Mouse (Mus musculus): ENCODE measurements around the gene Prima1.

DNA sequence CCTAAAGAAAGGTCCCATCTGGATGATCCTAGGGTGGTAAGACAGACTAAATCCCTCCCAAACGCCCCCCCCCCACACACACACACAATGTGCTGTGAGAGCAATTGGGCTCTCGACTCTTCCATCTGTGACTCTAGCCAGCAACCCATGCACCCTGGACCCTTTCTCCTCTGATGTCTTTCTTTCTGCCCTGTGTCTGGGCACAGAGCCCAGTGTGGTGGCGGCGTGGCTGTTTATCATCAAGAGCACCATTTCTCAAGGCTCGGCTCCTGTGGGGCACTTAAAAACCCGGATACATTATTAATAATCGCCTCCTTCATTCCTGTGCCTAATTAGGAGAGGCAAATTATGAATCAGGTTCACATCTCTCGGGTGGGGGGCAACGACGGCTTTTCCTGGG, 27.7 kb downstream of the Prima1 start:
- no peak for TF ChIP-seq CTCF (IDR thresholded peaks at IDR 0.05; ENCODE audit: borderline replicate concordance, control insufficient read depth, extremely low read depth, insufficient read depth, low read length, poor library complexity)
- no peak for TF ChIP-seq POLR2A (IDR thresholded peaks at IDR 0.05; ENCODE audit: control insufficient read depth, extremely low read depth, insufficient read depth, low read length, poor library complexity)
